Mouse (Mus musculus): ENCODE measurements at regions not wholly inside any gene's neighbourhood (a gene's known extent, or its start where the extent isn't known, plus 50 kb on each side); places are given as distances from the start of the nearest gene placed in this dataset.

DNA sequence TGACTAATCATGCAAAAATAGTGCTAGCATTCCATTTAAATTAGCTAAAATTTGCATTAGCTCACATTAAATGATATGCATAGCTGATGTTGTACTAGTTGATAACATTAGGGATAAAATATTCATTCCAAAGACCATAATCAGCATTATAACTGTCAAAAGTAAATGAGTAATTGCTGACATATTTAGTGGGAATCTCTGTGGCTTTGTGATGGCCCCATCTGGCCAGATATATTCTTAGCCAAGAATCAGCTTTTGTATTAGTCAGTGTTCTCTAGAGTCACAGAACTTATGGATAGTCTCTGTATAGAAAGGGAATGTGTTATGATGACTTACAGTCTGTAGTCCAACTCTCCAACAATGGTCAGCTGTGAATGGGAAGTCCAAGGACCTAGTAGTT, 171.2 kb downstream of the Gria2 start:
- DNase-seq = no peak

DNA sequence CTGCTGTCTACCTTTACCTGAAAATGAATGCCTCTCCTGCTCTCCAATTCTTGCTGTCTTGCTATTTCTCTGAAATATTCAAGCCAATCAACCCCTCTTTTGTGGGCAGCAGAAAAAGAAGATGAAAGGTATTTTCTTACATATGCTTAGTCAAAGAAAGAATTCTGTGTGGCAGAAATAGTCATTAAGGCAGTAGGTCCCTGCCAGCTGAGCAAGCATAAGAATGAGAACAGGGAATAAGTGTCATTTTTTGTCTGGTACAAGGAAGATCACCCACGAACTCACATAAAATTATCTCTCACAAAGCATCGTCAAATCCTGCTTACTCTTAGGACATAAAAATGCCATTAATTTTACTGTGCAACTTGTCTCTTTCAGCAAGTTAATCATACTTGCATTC, 192.2 kb downstream of the Gria2 start:
- DNase-seq = no peak

DNA sequence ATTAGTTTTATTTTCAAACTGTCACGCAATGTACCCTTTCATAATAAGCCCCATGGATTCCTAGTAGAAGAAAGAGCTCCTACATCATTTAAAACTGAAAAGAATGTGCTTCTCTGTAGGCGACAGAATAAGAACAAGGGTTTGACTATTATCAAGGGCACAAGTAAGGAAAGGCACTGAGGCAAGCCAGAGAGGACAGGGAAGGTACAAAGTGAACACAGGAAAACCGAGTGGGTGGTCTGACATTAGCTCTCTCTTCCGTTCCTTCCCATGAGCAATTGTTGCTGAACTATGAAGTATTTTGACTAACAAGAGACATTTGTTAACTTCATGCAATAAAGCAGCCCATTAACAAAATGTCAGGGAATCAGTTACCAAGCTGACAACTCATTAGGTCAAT, 194.2 kb downstream of the Gria2 start:
- no peak for DNase-seq

DNA sequence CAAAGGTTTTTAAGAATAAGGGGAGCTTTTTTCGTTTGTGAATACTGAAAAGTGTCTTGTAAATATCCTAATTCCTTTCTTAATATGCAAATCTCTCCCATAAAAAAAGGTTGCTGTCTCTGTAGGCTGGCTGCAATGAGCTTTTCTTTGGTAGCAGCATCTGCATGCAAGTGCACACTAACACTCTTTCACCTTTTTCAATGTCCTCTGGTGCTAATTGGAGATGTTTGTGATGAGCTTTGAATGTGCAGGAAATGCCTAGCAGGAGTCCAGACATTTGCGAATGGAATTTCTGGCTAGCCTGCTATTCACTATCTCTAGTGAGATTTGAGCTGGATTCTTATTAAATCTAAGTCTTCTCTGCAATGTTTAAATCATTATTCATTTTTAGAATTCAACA, 194.8 kb downstream of the Gria2 start:
- no peak for DNase-seq

DNA sequence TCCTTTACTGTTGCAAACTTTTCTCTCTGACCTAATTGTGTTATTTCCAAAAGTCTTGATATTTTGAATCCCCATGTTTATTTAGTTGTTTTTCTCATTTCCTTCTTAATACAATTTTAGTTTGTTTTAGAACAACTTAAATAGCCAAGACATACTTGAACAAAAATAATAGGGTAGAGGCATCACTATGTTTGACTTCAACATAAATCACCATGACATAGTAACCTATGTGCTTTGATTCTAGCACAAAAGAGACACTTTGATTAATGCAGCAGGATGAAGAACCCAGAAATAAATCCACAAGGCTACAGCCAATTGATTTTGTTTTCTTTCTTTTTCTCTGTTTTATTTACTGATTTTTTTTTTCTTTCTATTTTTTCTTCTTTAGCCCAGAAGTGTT, 205.1 kb downstream of the Gria2 start:
- no peak for DNase-seq

DNA sequence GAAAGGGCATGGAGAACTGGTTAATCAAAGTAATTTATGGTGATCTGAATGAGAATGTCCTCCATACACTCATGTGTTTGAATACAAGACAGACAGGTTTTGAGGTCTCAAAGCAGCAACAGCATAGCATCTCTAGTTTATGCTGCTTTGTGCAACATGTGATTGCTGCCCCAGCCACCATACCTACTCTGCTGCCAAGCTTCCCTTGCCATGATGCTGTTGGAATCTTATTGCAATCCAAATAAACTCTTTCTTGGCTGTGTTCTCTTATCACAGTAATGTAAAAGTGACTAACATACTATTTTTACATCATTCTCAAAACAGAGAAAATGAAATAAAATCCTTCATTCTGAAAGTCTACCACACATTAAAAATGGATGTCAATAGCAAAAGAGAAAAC, 235.1 kb downstream of the Gria2 start:
- DNase-seq = no peak

DNA sequence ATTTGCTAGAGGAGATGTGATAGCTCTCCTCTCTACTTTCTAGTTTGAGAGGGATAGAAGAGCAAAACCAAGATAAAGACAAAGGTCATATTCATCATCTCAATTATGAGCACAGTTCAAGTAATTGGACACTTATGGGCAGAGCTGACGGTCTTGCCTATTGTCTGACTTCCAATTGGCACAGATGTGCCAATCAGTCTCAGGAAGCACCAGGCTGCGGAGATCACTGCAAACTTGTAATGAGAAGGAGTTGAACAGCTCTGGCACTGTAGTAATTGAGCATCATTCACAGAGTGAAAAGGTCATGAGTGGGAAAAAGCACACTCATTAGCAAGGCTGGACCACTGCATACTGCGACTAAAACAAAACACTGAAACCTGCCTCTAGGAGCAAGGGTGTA, 236.4 kb downstream of the Gria2 start:
- no peak for DNase-seq

DNA sequence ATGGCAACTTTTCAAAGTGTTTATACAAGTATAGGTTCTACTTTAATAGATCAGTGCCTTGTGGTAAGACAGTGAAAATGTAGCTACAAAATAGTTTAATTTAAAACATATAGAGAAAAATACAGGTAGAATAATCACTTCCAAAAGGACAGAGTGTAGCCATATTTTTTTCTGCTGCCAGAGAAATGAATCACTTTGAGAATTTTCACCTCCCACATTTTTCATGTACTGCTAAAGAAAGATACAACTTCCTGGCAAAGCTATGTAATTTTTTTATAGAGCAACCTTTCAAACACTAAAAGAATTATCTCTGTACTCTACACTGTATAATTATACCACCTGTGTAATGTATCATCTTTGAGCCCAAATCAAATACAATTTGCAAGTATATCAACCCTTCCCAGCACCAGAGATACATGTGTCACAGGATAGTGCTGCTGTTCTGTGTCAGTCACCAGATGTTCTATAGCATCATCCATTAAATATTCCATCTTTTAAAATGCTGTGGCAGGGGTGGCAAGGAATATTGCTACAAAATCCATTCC, 256.4 kb downstream of the Gria2 start:
- no peak for DNase-seq

DNA sequence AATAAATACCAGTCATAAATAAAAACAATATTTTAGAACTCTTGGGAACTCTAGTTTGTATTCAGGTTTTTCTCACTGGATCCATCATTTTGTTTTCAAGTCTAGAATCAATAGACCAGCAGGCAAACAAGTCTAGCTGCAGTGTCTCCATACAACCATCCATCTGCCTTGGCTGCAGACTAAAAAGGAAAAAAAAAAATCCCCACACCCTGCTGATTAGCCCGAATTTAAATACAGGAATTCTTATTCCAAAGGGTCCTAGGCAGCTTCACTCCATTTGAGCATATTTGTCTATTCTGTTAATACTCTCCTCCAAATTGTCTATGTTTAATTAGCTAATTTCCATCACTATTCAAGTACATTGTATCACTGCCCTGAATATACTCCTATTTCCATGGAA, 258.9 kb downstream of the Gria2 start:
- DNase-seq = no peak

DNA sequence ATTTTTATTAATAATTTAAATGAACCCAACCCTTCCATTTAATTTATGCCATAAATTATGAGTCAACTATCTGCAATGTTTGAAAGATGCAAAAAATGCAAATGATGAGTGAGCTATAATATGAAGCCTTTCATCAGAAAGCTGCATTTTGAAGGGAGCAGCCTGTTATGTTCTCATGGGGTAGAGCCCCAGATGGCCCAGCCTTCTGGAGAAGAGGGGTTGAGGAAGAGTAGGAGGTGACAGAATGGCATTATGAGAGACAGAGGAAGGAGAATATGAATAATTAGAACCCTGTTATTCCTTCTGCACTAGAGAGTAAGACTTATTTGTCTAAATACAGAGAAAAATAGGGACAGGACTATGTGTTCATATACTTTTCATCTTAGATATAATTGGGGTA, 261.3 kb downstream of the Gria2 start:
- DNase-seq = no peak

DNA sequence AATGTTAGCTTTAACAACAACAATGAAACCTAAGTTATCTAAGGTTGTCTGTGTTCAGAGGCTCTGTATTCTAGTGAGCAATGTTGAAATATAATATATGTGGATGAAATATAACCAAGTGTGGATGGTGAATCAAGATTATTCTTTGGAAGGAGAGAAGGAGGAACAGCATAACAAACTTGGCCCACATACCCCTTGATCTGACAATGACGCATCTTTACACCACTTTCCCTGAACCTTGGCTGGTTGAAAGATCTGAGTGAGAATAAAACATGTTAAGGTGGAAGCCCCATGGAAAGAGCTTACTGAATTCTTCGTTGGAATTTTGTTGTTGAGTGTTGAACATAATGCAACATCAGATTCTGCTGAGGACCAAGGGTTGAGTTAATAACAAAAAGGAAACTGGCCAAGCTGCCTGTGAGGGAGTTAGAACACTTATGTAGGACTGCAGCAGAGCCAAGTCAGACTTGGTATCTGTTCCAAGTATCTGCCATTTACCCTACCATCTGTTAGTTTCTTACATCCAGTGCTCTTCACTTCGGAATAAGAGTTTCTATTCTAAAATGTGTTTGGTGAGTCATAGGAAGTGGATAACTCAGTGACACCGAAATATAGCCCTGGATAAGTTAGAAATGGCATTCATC, 268.8 kb downstream of the Gria2 start:
- no peak for DNase-seq

DNA sequence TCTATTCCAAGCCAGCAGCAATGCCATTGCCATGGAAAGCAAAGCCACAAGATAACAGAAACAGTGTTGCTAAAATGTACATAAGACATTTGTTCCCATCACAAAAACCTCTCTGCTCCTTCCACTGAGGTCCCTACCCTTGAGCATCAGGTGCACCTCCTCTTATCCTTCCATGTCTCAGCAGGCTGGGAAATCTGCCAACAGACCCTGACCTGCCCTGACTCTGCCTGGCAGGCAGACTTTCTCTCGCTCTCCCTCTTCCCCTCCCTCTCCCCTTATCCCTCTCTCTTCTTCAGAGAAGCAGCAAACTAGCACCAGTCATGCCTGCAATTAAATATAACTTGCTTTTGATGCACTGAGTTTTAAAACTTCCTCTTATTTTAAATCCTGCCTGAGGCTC, 288.6 kb downstream of the Gria2 start:
- DNase-seq = peak; percentile 49 to 57

DNA sequence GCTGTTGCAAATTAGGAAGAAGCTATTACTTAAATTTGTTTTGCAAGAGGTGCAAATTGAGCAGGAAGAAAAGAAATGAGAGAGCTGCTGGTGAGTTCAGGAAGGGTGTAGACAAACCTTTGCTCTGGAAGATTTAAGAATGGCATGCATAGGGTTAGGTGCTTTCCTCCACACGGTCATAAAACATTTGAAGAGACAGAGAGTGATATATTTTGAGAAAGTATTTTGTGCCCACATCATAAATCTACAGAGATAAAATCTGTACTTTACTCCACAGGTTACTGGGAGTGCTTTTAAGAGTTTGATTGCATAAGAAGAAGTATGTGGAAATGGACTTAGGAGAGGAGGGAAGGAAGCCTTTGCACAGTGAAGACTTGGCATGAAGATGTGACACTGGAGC, 293.4 kb downstream of the Gria2 start:
- no peak for DNase-seq

DNA sequence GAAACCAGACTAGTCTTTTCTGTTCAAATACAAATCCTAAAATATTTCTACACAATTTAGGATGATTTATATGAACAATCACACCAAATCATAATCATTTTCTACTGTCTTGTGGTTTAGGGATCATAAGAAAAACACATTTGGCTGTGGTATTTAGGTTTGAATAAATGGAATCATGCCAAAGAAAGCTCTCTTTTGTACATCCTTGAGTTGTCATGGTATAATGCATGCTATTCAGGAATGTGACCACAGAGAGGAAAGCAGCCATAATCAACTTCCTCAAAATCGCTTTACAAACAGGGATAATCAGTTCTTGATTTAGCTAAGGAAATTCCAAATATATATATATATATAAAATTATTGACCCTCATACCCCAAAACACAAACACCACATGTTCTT, 295.9 kb downstream of the Gria2 start:
- DNase-seq = no peak

DNA sequence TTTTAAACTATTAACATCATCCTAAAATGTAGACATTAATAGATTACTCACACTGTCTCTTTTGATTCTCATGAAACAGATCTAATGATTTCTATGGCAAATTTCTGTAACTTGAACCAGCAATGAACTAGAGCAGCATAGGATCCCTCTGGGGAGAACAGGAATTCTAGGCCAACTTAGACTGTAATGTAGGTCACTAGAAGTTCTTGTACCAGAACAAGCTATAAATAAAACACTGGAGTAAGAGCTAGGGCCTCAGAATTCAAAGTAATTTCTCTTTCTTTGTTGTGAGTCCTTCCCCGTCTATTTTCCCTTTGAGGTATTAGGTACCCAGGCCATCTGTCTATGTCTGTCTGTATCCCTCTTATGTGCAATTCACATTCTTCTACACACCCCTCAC, 301.5 kb downstream of the Gria2 start:
- DNase-seq = peak in 1 of 2 experiments; percentile 1

DNA sequence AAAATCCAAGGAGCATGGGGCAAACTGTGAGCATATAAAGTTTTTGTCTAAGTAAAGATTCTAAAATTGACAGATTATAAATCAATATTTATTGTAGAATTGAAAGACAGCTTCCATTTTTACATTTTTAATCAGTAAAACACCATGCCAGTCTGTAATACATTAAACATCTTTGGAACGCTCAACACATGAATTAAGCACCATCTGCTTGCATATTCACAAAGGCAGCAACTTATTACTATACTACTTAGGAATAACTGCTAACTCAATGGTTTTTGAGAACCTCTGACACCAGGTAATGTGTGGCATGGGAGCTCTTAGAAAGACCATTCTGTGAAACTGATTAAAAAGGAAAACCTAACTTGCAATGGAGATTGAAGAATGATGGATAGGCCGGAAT, 306.1 kb downstream of the Gria2 start:
- DNase-seq = no peak

DNA sequence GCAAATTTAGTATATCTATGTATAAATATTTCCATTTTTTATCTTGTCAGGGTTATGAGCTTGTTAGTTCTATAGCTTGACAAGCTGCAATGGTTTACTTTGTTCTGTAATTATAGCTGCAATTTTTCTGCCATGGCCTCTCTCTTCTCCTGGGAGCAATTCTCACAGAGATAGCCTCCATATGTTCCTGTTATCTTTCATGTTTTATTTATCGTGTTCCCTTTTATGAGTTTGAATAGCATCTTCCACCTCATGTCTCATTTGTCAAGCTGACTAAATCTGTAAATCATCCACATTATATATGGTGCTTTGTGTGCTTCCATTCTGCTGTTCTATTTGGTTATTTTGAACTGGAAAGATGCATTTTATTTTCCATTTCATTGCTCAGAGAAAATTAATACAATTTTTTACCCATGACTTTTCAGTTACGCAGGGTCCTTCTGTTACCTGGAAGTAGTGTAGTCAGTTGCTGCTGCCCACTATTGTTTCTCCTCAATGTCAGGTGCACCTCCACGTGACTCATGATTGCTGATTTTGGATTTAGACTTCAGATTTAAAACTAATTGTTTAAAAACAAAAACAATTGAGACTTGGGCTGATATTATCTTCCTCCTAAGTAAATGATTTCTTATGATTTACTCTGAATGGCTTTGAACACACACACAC, 318.3 kb downstream of the Gria2 start:
- no peak for DNase-seq

DNA sequence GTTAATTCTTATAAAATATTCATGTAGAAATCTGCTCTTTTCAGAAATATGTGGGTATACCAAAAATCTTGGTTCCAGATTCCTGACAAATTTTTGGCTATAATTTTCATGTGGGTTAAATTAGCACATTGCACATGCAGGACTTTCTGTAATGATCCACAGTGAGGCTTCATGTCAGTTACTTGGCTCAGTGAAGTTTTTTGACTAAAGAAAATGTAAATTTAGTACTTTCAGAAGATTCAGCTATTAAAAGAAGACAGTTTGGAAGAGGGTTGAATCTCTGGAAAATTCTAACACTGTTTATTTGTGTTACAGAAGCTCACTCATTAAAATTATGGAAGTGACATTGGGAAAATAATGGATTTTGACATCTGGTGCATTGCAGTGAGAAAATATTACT, 324.0 kb downstream of the Gria2 start:
- DNase-seq = no peak

DNA sequence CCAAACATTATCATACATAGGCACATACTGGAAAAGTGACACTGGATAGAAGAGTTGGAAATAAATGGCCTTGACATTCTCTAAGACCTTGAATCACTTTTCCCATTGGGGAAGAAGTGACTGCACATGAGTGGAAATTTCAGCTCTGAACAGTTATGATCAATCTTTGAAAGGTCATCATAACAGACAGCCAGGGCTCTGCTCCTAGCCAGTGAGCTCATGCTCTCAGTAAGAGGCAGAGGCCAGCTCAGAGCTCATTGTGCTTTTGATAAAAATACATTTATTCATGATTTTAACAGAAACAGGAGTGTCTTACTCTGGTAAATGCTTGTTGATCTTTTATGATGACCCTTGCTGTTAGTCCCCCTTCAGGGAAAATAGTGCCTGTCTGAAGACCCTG, 328.9 kb downstream of the Gria2 start:
- peak; percentile 12 to 42 for DNase-seq
